Mouse (Mus musculus) liver, embryonic 13.5 days (tissue): ENCODE measurements around the gene Myrip. TPM values are rescaled to one million over a fixed set of nuclear protein-coding genes. Genes with fewer than 3 reads are reported as not detected.
"Not testable (repeated sequence)": the region's sequence is repeated elsewhere in the genome, so short reads cannot be mapped to it uniquely, and the experiment has no call there.

Experiments
- ATAC-seq: fragments of 200-750 bp; cut with Nextera tagmentation; 2 replicates; pipeline ENCODE4 v1.8.0; 2017; ENCODE audit warnings: low read depth, mild to moderate bottlenecking, moderate number of reproducible peaks, moderate library complexity
- DNase-seq: peaks from one replicate; pipeline ENCODE4 v3.0.0; 2022
- H3K27ac ChIP-seq: fragments of 300-500 bp; sonication (generic); 2 replicates; pipeline ENCODE4 v1.5.1; 2015; ENCODE audit warnings: moderate library complexity, mild to moderate bottlenecking, inconsistent platforms
- H3K27me3 ChIP-seq: fragments of 300-500 bp; sonication (generic); 2 replicates; pipeline ENCODE4 v1.6.1; 2015; ENCODE audit warnings: mild to moderate bottlenecking, inconsistent platforms
- H3K36me3 ChIP-seq: fragments of 300-500 bp; sonication (generic); 2 replicates; pipeline ENCODE4 v1.6.1; 2015; ENCODE audit warnings: mild to moderate bottlenecking, inconsistent platforms
- H3K4me1 ChIP-seq: fragments of 300-500 bp; sonication (generic); replicated peaks from 2 replicates; pipeline ENCODE4 v1.6.1; 2015; ENCODE audit warnings: inconsistent platforms
- H3K4me2 ChIP-seq: fragments of 300-500 bp; sonication (generic); 2 replicates; pipeline ENCODE4 v1.6.1; 2015; ENCODE audit warnings: inconsistent platforms, mild to moderate bottlenecking, moderate library complexity
- H3K4me3 ChIP-seq: fragments of 300-500 bp; sonication (generic); replicated peaks from 2 replicates; pipeline ENCODE4 v1.5.1; 2015; ENCODE audit warnings: mild to moderate bottlenecking, inconsistent platforms
- H3K9ac ChIP-seq: fragments of 300-500 bp; sonication (generic); 2 replicates; pipeline ENCODE4 v1.6.1; 2015; ENCODE audit warnings: mild to moderate bottlenecking, inconsistent platforms
- H3K9me3 ChIP-seq: fragments of 300-500 bp; sonication (generic); replicated peaks from 2 replicates; pipeline ENCODE4 v1.6.1; 2016; ENCODE audit warnings: inconsistent platforms
- WGBS: fragments of 180-500 bp; shearing (Covaris S2); methylation state at CpG from one replicate; pipeline ENCODE4 v1.1.7; 2015; ENCODE audit not compliant: insufficient replicate concordance; 5-methylcytosine and 5-hydroxymethylcytosine counted together
- polyA plus RNA-seq: library from polyadenylated mRNA; unstranded; fragments of >200 nt; fragmentation: Nextera tagmentation; extraction: Ambion mirVana; gene quantifications from 2 replicates; pipeline ENCODE4 v1.2.1, GENCODE M21; 2015

Myrip gene
- polyA plus RNA-seq, result 0.03 TPM in 1 of 2 replicates, not detected in the other

DNA sequence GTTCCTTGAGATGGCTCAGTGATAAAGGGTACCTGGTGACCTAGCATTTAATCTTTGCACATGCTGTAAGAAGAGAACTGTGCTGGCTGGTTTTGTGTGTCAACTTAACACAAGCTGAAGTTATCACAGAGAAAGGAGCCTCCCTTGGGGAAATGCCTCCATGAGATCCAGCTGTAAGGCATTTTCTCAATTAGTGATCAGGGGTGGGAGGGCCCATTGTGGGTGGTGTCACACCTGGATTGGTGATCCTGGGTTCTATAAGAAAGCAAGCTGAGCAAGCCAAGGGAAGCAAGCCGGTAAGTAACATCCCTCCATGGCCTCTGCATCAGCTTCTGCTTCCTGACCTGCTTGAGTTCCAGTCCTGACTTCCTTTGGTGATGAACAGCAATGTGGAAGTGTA lies at the start of gene Myrip:
Myrip (plus strand) TSS at position 301 of the 400 bp plus-strand sequence.
- ATAC-seq, DNase-seq: not testable (repeated sequence)
- WGBS, result 47% methylated on average over 1 of the region's 1 CpGs

GRCm38 (mm10) chr9:120259805-120260204 lies 41.5 kb upstream of the Myrip start:
- WGBS, result 50% methylated on average over 8 of the region's 8 CpGs

More for the DNA sequence above, at the start of gene Myrip:
- not testable (repeated sequence) for H3K9ac ChIP-seq, H3K4me2 ChIP-seq, H3K9me3 ChIP-seq, H3K36me3 ChIP-seq, H3K4me1 ChIP-seq, H3K27ac ChIP-seq, H3K4me3 ChIP-seq
- peaks cover 46% of the 10 kb centered on the region for H3K27me3 ChIP-seq

DNA sequence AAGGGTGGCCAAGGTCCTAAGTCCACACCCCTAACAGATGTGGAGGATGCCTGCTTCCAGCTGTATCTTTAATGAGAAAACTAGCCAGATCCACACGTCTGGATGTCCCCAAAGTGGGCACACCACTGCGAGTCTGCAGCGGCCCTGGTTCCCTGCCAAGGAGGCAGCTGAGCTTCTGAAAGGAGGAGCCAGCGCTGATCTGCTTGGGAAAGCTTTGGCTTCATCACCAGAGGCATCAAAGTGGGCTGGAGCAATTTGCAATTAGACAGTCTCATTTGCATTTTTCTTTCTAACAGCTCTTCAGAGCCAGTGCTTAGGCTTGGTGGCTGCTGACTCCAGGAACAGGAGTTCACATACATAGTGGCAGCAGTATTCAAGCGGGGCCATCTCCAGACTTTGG lies 37.3 kb upstream of the Myrip start:
- ATAC-seq (no peak), DNase-seq (no peak)
- no peak overlapping the region for H3K27ac ChIP-seq
- H3K4me1 ChIP-seq, result no peaks in the 10 kb centered on the region
- H3K27me3 ChIP-seq, result no peaks in the 10 kb centered on the region
- H3K9me3 ChIP-seq, result no peaks in the 10 kb centered on the region
- H3K4me3 ChIP-seq, result no peak overlapping the region
- no peak overlapping the region for H3K9ac ChIP-seq
- H3K4me2 ChIP-seq, result no peak overlapping the region
- WGBS, result 54% methylated on average over 5 of the region's 5 CpGs
- H3K36me3 ChIP-seq, result no peaks in the 10 kb centered on the region

More at GRCm38 (mm10) chr9:120259805-120260204, 41.5 kb upstream of the Myrip start:
- H3K4me1 ChIP-seq, result no peaks in the 10 kb centered on the region
- ATAC-seq (no peak), DNase-seq (no peak)
- H3K27ac ChIP-seq, result no peak overlapping the region
- H3K9ac ChIP-seq, result no peak overlapping the region
- H3K4me3 ChIP-seq, result no peak overlapping the region
- H3K4me2 ChIP-seq, result no peak overlapping the region
- no peaks in the 10 kb centered on the region for H3K36me3 ChIP-seq
- no peaks in the 10 kb centered on the region for H3K9me3 ChIP-seq
- H3K27me3 ChIP-seq, result no peaks in the 10 kb centered on the region

DNA sequence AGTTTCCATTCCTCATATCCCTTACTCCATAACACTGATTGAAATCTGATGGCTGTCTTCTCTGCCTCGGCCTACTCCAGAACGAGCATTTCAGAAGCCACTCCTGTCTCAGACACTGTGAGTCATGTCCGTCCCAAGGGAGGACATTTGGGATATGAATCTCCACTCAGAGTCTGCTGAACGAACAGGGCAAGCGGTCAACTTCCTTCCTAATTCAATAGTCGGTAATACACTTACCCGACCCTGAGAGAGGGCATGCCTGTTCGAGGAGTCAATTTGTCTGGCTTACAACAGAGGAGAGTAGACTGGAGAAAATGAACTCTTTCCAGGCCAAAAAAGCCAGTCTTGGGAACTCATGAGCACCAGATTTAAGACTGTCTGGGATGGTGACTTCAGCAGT lies 28.2 kb upstream of the Myrip start:
- DNase-seq (no peak), ATAC-seq (no peak)
- no peaks in the 10 kb centered on the region for H3K36me3 ChIP-seq
- H3K4me3 ChIP-seq, result no peak overlapping the region
- no peaks in the 10 kb centered on the region for H3K27me3 ChIP-seq
- H3K4me1 ChIP-seq, result no peaks in the 10 kb centered on the region
- H3K9me3 ChIP-seq, result no peaks in the 10 kb centered on the region
- H3K27ac ChIP-seq, result no peak overlapping the region
- no peak overlapping the region for H3K4me2 ChIP-seq
- H3K9ac ChIP-seq, result no peak overlapping the region
- 52% methylated on average over 8 of the region's 8 CpGs for WGBS

DNA sequence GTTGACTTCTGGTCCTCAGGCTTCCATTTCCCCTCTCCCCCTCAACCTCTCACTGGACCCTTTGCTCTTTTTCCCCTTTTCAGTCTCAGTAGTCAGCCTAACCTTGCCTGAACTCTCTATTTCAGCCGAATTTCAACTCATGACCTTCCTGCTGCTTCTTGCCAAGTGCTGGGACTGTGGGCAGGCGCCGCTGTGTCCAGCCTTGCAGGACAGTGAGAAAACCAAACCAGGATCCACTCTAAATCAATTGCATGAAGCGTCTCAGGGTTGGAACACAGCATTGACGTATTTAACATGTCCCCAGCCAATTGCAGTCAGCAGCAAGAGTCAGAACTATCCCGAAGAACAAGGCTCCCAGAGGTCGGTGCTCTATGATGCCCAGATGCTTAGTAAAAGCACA lies 26.1 kb upstream of the Myrip start:
- Histone ChIP-seq H3K27me3 (no peaks in the 10 kb centered on the region), H3K9me3 (no peaks in the 10 kb centered on the region), H3K4me1 (no peaks in the 10 kb centered on the region), H3K4me3 (no peak overlapping the region), H3K4me2 (no peak overlapping the region), H3K27ac (no peak overlapping the region), H3K9ac (no peak overlapping the region), H3K36me3 (no peaks in the 10 kb centered on the region)
- ATAC-seq (no peak), DNase-seq (no peak)
- 56% methylated on average over 7 of the region's 7 CpGs for WGBS

GRCm38 (mm10) chr9:120281147-120281546 lies 20.2 kb upstream of the Myrip start:
- Histone ChIP-seq H3K36me3 (no peaks in the 10 kb centered on the region), H3K27me3 (no peaks in the 10 kb centered on the region), H3K4me3 (no peak overlapping the region), H3K27ac (no peak overlapping the region), H3K4me1 (no peaks in the 10 kb centered on the region), H3K9ac (no peak overlapping the region), H3K9me3 (no peaks in the 10 kb centered on the region), H3K4me2 (no peak overlapping the region)
- no peak for ATAC-seq
- WGBS, result 76% methylated on average over 12 of the region's 12 CpGs
- no peak for DNase-seq

- Histone ChIP-seq H3K27me3 (no peaks in the 10 kb centered on the region), H3K4me1 (no peaks in the 10 kb centered on the region), H3K36me3 (no peaks in the 10 kb centered on the region), H3K27ac (no peak overlapping the region), H3K9ac (no peak overlapping the region), H3K4me2 (no peak overlapping the region), H3K9me3 (no peaks in the 10 kb centered on the region), H3K4me3 (no peak overlapping the region)
- ATAC-seq (no peak), DNase-seq (no peak)
- 49% methylated on average over 9 of the region's 9 CpGs for WGBS
Measured at GRCm38 (mm10) chr9:120282461-120283047, 18.8 kb upstream of the Myrip start.

- H3K4me3 ChIP-seq, result no peak overlapping the region
- H3K9me3 ChIP-seq, result no peaks in the 10 kb centered on the region
- no peaks in the 10 kb centered on the region for H3K27me3 ChIP-seq
- DNase-seq (no peak), ATAC-seq (no peak)
- WGBS, result 72% methylated on average over 12 of the region's 12 CpGs
- H3K9ac ChIP-seq, result no peak overlapping the region
- no peaks in the 10 kb centered on the region for H3K36me3 ChIP-seq
- H3K27ac ChIP-seq, result no peak overlapping the region
- no peak overlapping the region for H3K4me2 ChIP-seq
- no peaks in the 10 kb centered on the region for H3K4me1 ChIP-seq
Measured at GRCm38 (mm10) chr9:120283556-120283955, 17.8 kb upstream of the Myrip start.

DNA sequence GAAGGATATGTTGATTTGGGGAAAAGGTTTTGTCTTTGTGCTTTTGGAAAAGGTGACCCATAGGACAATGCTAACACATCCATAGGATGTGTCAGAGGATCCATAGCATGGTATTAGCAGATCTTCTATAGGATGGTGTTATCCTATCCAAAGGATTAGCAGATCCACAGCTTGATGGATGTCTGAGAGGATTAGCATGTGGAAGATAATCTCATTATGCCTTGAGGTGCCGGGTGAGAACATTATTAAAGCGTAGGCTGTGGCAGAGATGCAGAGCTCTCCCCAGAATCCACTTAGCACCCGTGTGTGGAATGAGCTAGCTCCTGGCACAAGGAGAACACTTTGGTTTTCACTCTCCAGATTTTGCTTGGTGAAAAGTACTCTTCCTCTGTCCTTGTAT lies 13.3 kb upstream of the Myrip start:
- no peak overlapping the region for H3K4me3 ChIP-seq
- 35% methylated on average over 3 of the region's 3 CpGs for WGBS
- no peaks in the 10 kb centered on the region for H3K27me3 ChIP-seq
- H3K9me3 ChIP-seq, result no peaks in the 10 kb centered on the region
- H3K9ac ChIP-seq, result no peak overlapping the region
- ATAC-seq (no peak), DNase-seq (no peak)
- H3K36me3 ChIP-seq, result no peaks in the 10 kb centered on the region
- no peaks in the 10 kb centered on the region for H3K4me1 ChIP-seq
- no peak overlapping the region for H3K4me2 ChIP-seq
- no peak overlapping the region for H3K27ac ChIP-seq

DNA sequence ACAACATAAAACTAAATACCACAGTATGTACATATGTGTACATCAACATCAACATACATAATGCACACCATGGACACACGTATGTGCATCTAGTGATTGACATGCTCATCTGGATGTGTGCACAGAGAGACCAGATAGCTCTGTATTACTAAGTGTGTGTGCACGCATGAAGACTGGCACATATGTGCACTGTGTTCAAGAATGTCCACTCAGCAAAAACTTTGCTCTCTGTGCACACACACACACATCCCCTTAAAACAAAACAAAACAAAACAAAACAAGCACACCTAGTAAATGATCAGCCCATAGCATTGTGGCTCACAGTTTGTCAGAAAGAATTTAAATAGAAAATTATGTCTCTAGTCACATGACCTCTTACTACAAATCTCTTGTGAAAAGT lies 10.9 kb upstream of the Myrip start:
- Histone ChIP-seq H3K27ac (no peak overlapping the region), H3K36me3 (no peaks in the 10 kb centered on the region), H3K9me3 (no peaks in the 10 kb centered on the region), H3K9ac (no peak overlapping the region), H3K4me1 (no peaks in the 10 kb centered on the region), H3K27me3 (no peaks in the 10 kb centered on the region), H3K4me3 (no peak overlapping the region), H3K4me2 (no peak overlapping the region)
- no peak for DNase-seq
- no peak for ATAC-seq
- 72% methylated on average over 2 of the region's 2 CpGs for WGBS

DNA sequence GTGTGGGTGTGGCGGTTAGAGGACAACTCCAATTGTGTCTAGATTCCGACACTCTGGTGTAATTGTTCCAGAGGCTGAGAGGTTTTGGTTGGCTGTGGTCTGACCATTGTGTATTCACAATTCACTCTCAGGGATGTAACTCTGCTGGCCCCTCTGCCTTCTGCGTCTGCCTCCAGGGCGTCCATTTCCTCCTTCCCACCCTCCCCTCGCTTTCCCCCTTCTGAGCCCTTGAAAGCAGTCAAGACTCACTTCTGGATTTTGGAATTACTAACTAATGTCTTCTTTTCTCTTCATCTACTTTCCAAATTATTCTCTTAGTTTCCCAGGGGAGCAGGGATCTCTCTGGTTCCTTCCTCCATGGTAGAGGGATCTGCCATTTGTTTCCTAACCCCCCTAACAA lies 8.8 kb upstream of the Myrip start:
- Histone ChIP-seq H3K9ac (no peak overlapping the region), H3K27ac (no peak overlapping the region), H3K4me2 (no peak overlapping the region), H3K9me3 (no peaks in the 10 kb centered on the region), H3K4me1 (no peaks in the 10 kb centered on the region), H3K36me3 (no peaks in the 10 kb centered on the region), H3K4me3 (no peak overlapping the region), H3K27me3 (no peaks in the 10 kb centered on the region)
- ATAC-seq (no peak), DNase-seq (no peak)
- 47% methylated on average over 5 of the region's 5 CpGs for WGBS

GRCm38 (mm10) chr9:120295527-120295926 lies 5.8 kb upstream of the Myrip start:
- Histone ChIP-seq H3K9ac (no peak overlapping the region), H3K36me3 (no peaks in the 10 kb centered on the region), H3K4me1 (no peaks in the 10 kb centered on the region), H3K27ac (no peak overlapping the region), H3K27me3 (no peaks in the 10 kb centered on the region), H3K4me2 (no peak overlapping the region), H3K9me3 (no peaks in the 10 kb centered on the region), H3K4me3 (no peak overlapping the region)
- WGBS, result 59% methylated on average over 5 of the region's 5 CpGs
- DNase-seq, result no peak
- ATAC-seq, result no peak
